In genomic region chr9:79719451-79719850, GRCm38 (mm10) we compare ENCODE assay signal across 8 mouse cellular contexts. TPM values are rescaled to one million over a fixed set of nuclear protein-coding genes. Genes with fewer than 3 reads are reported as not detected.
DNase-seq lines count a peak whose midpoint lies in the region; ATAC-seq and TF ChIP-seq lines count a peak whose summit lies in the region.

No protein-coding gene starts in this region.

- peak overlapping the region; percentile 80 for H3K4me2 ChIP-seq in intestine, postnatal 0 days (replicated peaks; ENCODE audit: low read depth)

- no peaks in the 10 kb centered on the region; the same call in 1 of the 2 replicates for H3K4me1 ChIP-seq in intestine, postnatal 0 days (replicated peaks; ENCODE audit: control insufficient read depth, insufficient read depth, low read length)

- no peaks in the 10 kb centered on the region for H3K9me3 ChIP-seq in intestine, postnatal 0 days (ENCODE audit: control insufficient read depth)

- no peak for TF ChIP-seq CTCF in brain, embryonic 14.5 days (IDR thresholded peaks at IDR 0.05; ENCODE audit: borderline replicate concordance, extremely low read depth, insufficient read depth, insufficient read length)
- TF ChIP-seq CTCF in intestine, postnatal 0 days (IDR thresholded peaks at IDR 0.05; ENCODE audit: low read depth): no peak

- no peak for TF ChIP-seq POLR2A in brain, embryonic 14.5 days (IDR thresholded peaks at IDR 0.05; ENCODE audit: borderline replicate concordance, extremely low read depth, insufficient read depth, insufficient read length, poor library complexity, severe bottlenecking)

- DNase-seq in adrenal gland, adult 2 months: peak; percentile 35
- no peak for DNase-seq in adrenal gland, postnatal 4 days (ENCODE audit: low spot score in 2 of 2)
- DNase-seq in brain, embryonic 14.5 days (ENCODE audit: low read depth): peak; percentile 55
- DNase-seq in gastrocnemius, postnatal 36 days: peak; percentile 34 to 47
- peak; percentile 48 for DNase-seq in mesoderm, embryonic 11.5 days (ENCODE audit: low read depth, low spot score)
- DNase-seq in testis, postnatal 14 days (ENCODE audit: low spot score): peak; percentile 25
- no peak for DNase-seq in thymus, postnatal 0 days (ENCODE audit: low spot score)

- H3K27me3 ChIP-seq in intestine, postnatal 0 days (replicated peaks; ENCODE audit: control insufficient read depth, insufficient read depth, low read length): peaks cover 40% of the 10 kb centered on the region

- ATAC-seq in intestine, postnatal 0 days: no peak

- no peak overlapping the region for H3K27ac ChIP-seq in intestine, postnatal 0 days (ENCODE audit: low read depth, low read length)

- intact Hi-C loops in gastrocnemius, postnatal 36 days (cut with DNase I): no loop called here

- H3K4me3 ChIP-seq in intestine, postnatal 0 days (ENCODE audit: low read depth, low read length): peak overlapping the region; percentile 53

- 0 out of 2 replicates have a peak overlapping the region, but pooled peaks have one; percentile 45 for H3K9ac ChIP-seq in intestine, postnatal 0 days (ENCODE audit: low read depth, low read length)

- WGBS in intestine, postnatal 0 days: 3% methylated on average over 28 of the region's 28 CpGs

- no peaks in the 10 kb centered on the region for H3K36me3 ChIP-seq in intestine, postnatal 0 days (ENCODE audit: control insufficient read depth, insufficient read depth)

RNA-seq across cellular contexts. Expression of gene Col12a1, which starts 0.8 kb away (rescaled TPM):
- 10 to 100 TPM; 10.7 to 17.1 TPM for total RNA-seq in adrenal gland, adult 2 months (2021)
- polyA plus RNA-seq in adrenal gland, adult 2 months (2012; rRNA removed): 8.2 and 8.3 TPM in 2 replicates
- total RNA-seq in adrenal gland, postnatal 4 days (2021): 10 to 100 TPM; 83.0 to 91.8 TPM
- polyA plus RNA-seq in brain, embryonic 14.5 days (2012; rRNA removed): 13.5 and 25.7 TPM in 2 replicates
- total RNA-seq in gastrocnemius, postnatal 36 days (2021): 10 to 100 TPM; 11.7 TPM
- 16.6 and 17.0 TPM in 2 replicates for polyA plus RNA-seq in intestine, postnatal 0 days (2015; fragmentation: Nextera tagmentation; extraction: Ambion mirVana)
- 3.9 and 5.5 TPM in 2 replicates for polyA plus RNA-seq in thymus, postnatal 0 days (2015; fragmentation: Nextera tagmentation; extraction: Ambion mirVana)

RNA-seq across cellular contexts. Expression of gene Cox7a2, which starts 40.2 kb away (rescaled TPM):
- 100 to 1,000 TPM; 284 to 423 TPM for total RNA-seq in adrenal gland, adult 2 months (2021)
- 71.5 and 75.3 TPM in 2 replicates for polyA plus RNA-seq in adrenal gland, adult 2 months (2012; rRNA removed)
- 100 to 1,000 TPM; 297 to 335 TPM for total RNA-seq in adrenal gland, postnatal 4 days (2021)
- 446 and 566 TPM in 2 replicates for polyA plus RNA-seq in brain, embryonic 14.5 days (2012; rRNA removed)
- 100 to 1,000 TPM; 380 to 392 TPM for total RNA-seq in gastrocnemius, postnatal 36 days (2021)
- polyA plus RNA-seq in intestine, postnatal 0 days (2015; fragmentation: Nextera tagmentation; extraction: Ambion mirVana): 1,275 and 1,366 TPM in 2 replicates
- 879 and 918 TPM in 2 replicates for polyA plus RNA-seq in thymus, postnatal 0 days (2015; fragmentation: Nextera tagmentation; extraction: Ambion mirVana)

Comparison
In these comparisons a context has a peak if more than half of its experiments do, and no peak if none do; other contexts are left out.
1. DNase-seq: peak in adrenal gland, adult 2 months (single experiment), brain, embryonic 14.5 days (single experiment), gastrocnemius, postnatal 36 days (2 of 2), mesoderm, embryonic 11.5 days (single experiment) and testis, postnatal 14 days (single experiment); none in adrenal gland, postnatal 4 days (0 of 2) and thymus, postnatal 0 days (single experiment).